Mouse (Mus musculus) bone marrow macrophage, adult 2 months (primary cell): ENCODE measurements around the gene Ceacam1.
"Not testable (repeated sequence)": the region's sequence is repeated elsewhere in the genome, so short reads cannot be mapped to it uniquely, and the experiment has no call there.

Experiments
- CTCF ChIP-seq: IDR thresholded peaks from 2 replicates; pipeline ENCODE4 v1.5.1; 2012; ENCODE audit warnings: low read depth, mild to moderate bottlenecking, low read length, moderate library complexity
- POLR2A ChIP-seq: IDR thresholded peaks from 2 replicates; pipeline ENCODE4 v1.6.1; 2012; ENCODE audit warnings: mild to moderate bottlenecking, low read depth, low read length, borderline replicate concordance

- not testable (repeated sequence) for TF ChIP-seq POLR2A, CTCF
Observed at GRCm38 (mm10) chr7:25426380-25426779, 51.0 kb downstream of the Ceacam1 start.
